Mouse (Mus musculus) liver, embryonic 13.5 days (tissue): Measurements from ENCODE around the gene AI854703. TPM values are rescaled to one million over a fixed set of nuclear protein-coding genes. Genes with fewer than 3 reads are reported as not detected.
A peak's percentile ranks its signal among the peaks of the same experiment; 100 is the strongest.

ENCODE experiments used
- ATAC-seq: fragments of 200-750 bp; cut with Nextera tagmentation; 2 replicates; pipeline ENCODE4 v1.8.0; 2017; ENCODE audit warnings: low read depth, mild to moderate bottlenecking, moderate number of reproducible peaks, moderate library complexity
- DNase-seq: peaks from one replicate; pipeline ENCODE4 v3.0.0; 2022
- H3K27ac ChIP-seq: fragments of 300-500 bp; sonication (generic); 2 replicates; pipeline ENCODE4 v1.5.1; 2015; ENCODE audit warnings: moderate library complexity, mild to moderate bottlenecking, inconsistent platforms
- H3K27me3 ChIP-seq: fragments of 300-500 bp; sonication (generic); 2 replicates; pipeline ENCODE4 v1.6.1; 2015; ENCODE audit warnings: mild to moderate bottlenecking, inconsistent platforms
- H3K36me3 ChIP-seq: fragments of 300-500 bp; sonication (generic); 2 replicates; pipeline ENCODE4 v1.6.1; 2015; ENCODE audit warnings: mild to moderate bottlenecking, inconsistent platforms
- H3K4me1 ChIP-seq: fragments of 300-500 bp; sonication (generic); replicated peaks from 2 replicates; pipeline ENCODE4 v1.6.1; 2015; ENCODE audit warnings: inconsistent platforms
- H3K4me2 ChIP-seq: fragments of 300-500 bp; sonication (generic); 2 replicates; pipeline ENCODE4 v1.6.1; 2015; ENCODE audit warnings: inconsistent platforms, mild to moderate bottlenecking, moderate library complexity
- H3K4me3 ChIP-seq: fragments of 300-500 bp; sonication (generic); replicated peaks from 2 replicates; pipeline ENCODE4 v1.5.1; 2015; ENCODE audit warnings: mild to moderate bottlenecking, inconsistent platforms
- H3K9ac ChIP-seq: fragments of 300-500 bp; sonication (generic); 2 replicates; pipeline ENCODE4 v1.6.1; 2015; ENCODE audit warnings: mild to moderate bottlenecking, inconsistent platforms
- H3K9me3 ChIP-seq: fragments of 300-500 bp; sonication (generic); replicated peaks from 2 replicates; pipeline ENCODE4 v1.6.1; 2016; ENCODE audit warnings: inconsistent platforms
- WGBS: fragments of 180-500 bp; shearing (Covaris S2); methylation state at CpG from one replicate; pipeline ENCODE4 v1.1.7; 2015; ENCODE audit not compliant: insufficient replicate concordance; 5-methylcytosine and 5-hydroxymethylcytosine counted together
- polyA plus RNA-seq: library from polyadenylated mRNA; unstranded; fragments of >200 nt; fragmentation: Nextera tagmentation; extraction: Ambion mirVana; gene quantifications from 2 replicates; pipeline ENCODE4 v1.2.1, GENCODE M21; 2015

The AI854703 gene
- 0.20 and 0.28 TPM in 2 replicates for polyA plus RNA-seq

GRCm38 (mm10) chr6:48626464-48626863 lies at the start of gene AI854703:
TSS of gene AI854703 (plus strand) at chr6:48626764.
- 41% methylated on average over 8 of the region's 8 CpGs for WGBS
- Histone ChIP-seq H3K27ac (no peak within 1 kb of the TSS), H3K36me3 (no peaks in the 10 kb centered on the region), H3K4me3 (peak within 1 kb of the TSS; percentile 49), H3K4me2 (peak within 1 kb of the TSS; percentile 70), H3K4me1 (peaks cover 18% of the 10 kb centered on the region), H3K9me3 (no peaks in the 10 kb centered on the region), H3K9ac (peak within 1 kb of the TSS; percentile 41), H3K27me3 (peaks cover 50% of the 10 kb centered on the region)
- ATAC-seq (no peak), DNase-seq (no peak)

GRCm38 (mm10) chr6:48578736-48579135 lies 47.8 kb upstream of the AI854703 start:
- H3K4me3 ChIP-seq: no peak overlapping the region
- ATAC-seq (no peak), DNase-seq (no peak)
- H3K4me1 ChIP-seq: no peaks in the 10 kb centered on the region
- no peaks in the 10 kb centered on the region for H3K27me3 ChIP-seq
- H3K27ac ChIP-seq: no peak overlapping the region
- WGBS: 35% methylated on average over 5 of the region's 5 CpGs
- no peak overlapping the region for H3K9ac ChIP-seq
- H3K4me2 ChIP-seq: no peak overlapping the region
- H3K36me3 ChIP-seq: no peaks in the 10 kb centered on the region
- H3K9me3 ChIP-seq: no peaks in the 10 kb centered on the region

DNA sequence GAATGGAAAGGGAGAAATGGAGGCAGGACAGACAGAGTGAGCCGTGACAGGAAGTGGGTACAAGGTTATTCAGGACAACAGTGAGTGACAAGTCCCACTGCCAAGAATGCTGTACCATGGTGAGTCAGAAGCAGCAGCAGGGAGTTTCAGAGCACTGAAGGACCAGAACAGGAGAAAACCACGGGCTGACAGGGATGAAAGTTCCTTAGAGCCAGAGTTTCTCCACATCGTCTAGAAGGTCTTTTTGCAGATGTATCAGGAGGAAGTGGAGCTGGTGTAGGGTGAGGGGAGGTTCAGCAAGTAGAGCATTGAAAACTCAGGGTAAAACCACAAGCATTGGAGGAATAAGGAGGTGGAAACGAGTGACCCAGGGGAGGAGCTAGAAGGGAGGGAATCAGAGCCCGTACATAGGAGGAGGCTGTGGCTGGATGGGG lies 47.3 kb upstream of the AI854703 start:
- ATAC-seq (no peak), DNase-seq (no peak)
- Histone ChIP-seq H3K27me3 (no peaks in the 10 kb centered on the region), H3K9ac (no peak overlapping the region), H3K4me1 (no peaks in the 10 kb centered on the region), H3K9me3 (no peaks in the 10 kb centered on the region), H3K4me2 (no peak overlapping the region), H3K27ac (no peak overlapping the region), H3K36me3 (no peaks in the 10 kb centered on the region), H3K4me3 (no peak overlapping the region)
- WGBS: 9% methylated on average over 5 of the region's 5 CpGs

DNA sequence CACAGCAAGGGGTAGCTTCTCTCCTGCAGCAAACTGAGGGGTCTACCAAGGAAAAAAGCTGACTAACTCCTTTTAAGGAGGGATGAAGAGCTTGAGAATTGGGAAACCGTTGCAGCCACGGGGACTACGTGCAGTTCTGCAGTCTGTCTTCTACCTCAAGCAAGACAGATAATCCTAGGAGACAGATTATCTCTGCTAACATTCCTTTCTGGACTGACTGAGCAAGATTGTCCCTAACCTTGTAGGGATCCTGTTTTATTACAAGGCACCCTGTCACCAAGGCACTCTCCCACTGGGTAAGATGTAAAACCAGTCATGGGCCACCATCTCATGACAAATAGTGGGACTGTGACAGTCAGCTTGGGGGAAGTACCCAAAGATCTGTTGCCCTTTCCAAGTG lies 45.3 kb upstream of the AI854703 start:
- H3K36me3 ChIP-seq: no peaks in the 10 kb centered on the region
- H3K9me3 ChIP-seq: 0 out of 2 replicates have a peak, but pooled peaks cover 2% of the 10 kb centered on the region
- H3K4me2 ChIP-seq: no peak overlapping the region
- 34% methylated on average over 3 of the region's 3 CpGs for WGBS
- H3K27me3 ChIP-seq: no peaks in the 10 kb centered on the region
- no peak overlapping the region for H3K9ac ChIP-seq
- ATAC-seq (no peak), DNase-seq (no peak)
- no peaks in the 10 kb centered on the region for H3K4me1 ChIP-seq
- no peak overlapping the region for H3K4me3 ChIP-seq
- H3K27ac ChIP-seq: no peak overlapping the region

GRCm38 (mm10) chr6:48582037-48582436 lies 44.5 kb upstream of the AI854703 start:
- ATAC-seq: no peak
- H3K27me3 ChIP-seq: no peaks in the 10 kb centered on the region
- DNase-seq: no peak
- no peaks in the 10 kb centered on the region for H3K36me3 ChIP-seq
- H3K27ac ChIP-seq: no peak overlapping the region
- no peak overlapping the region for H3K4me2 ChIP-seq
- H3K4me1 ChIP-seq: no peaks in the 10 kb centered on the region
- 0 out of 2 replicates have a peak, but pooled peaks cover 5% of the 10 kb centered on the region for H3K9me3 ChIP-seq
- H3K4me3 ChIP-seq: no peak overlapping the region
- WGBS: 70% methylated on average over 3 of the region's 3 CpGs
- no peak overlapping the region for H3K9ac ChIP-seq

DNA sequence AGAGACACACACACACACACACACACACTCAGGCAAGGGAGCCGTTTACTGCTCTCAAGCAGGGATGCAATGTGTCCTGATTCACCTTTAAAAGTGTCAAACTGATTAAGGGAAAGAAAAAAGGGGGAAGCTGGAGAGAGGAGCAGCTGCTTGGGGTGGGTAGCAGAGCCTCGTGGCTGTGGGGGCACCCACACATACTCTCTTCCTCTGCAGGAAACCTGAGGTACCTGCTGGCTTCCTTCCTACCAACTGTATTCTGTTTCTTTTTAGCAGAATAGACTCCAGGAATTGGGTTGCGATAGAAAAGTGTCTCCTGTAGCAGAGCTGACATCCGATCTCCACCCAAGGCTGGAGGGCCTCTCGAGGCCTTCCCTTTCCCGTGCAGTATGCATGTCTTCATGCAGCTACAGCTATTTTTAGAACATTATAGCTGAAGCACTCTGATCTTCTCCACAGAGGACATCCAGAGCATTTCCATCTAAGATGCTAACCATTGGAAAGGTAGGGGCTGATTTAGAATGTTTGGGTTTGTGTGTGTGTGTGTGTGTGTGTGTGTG lies 37.3 kb upstream of the AI854703 start, which contains the start of gene Gm45021:
Gene Gm45021 (plus strand): TSS at position 417 of the 557 bp plus-strand sequence.
- no peaks in the 10 kb centered on the region for H3K36me3 ChIP-seq
- H3K9ac ChIP-seq: no peak within 1 kb of the TSS
- ATAC-seq (no peak), DNase-seq (no peak)
- H3K27me3 ChIP-seq: no peaks in the 10 kb centered on the region
- H3K4me1 ChIP-seq: peaks cover 23% of the 10 kb centered on the region
- H3K4me2 ChIP-seq: no peak within 1 kb of the TSS
- no peak within 1 kb of the TSS for H3K4me3 ChIP-seq
- no peak within 1 kb of the TSS for H3K27ac ChIP-seq
- 0 out of 2 replicates have a peak, but pooled peaks cover 5% of the 10 kb centered on the region for H3K9me3 ChIP-seq
- 21% methylated on average over 6 of the region's 6 CpGs for WGBS

DNA sequence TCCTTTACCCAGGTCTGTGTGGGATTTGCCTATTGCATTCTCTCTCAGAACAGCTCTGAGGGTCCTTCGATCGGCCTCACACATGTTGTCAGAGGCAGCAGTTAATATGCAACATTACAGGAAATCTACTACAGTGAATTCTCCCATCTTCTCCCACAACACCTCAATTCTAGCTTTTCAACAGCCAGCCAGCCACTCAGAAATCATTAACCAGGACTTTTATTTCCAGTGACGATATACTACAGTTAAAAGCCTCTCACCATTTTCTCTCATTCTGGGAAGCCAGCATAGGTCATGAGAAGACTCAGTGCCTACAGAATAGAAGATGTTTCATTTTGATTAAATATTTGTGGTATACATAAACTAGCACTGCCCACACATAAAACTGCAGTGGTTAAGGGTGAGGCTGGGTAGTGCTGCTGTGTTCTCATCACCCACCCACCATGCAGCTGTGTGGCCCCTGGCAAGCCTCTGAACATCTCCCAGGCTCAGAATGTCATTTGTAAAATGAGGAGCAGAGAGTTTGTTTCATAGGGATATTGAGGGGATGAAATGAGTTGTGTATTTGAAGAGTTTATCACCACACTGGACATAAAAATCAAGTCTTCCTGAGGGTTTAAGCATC lies 35.2 kb upstream of the AI854703 start:
- no peak overlapping the region for H3K4me2 ChIP-seq
- DNase-seq: no peak
- peaks cover 37% of the 10 kb centered on the region for H3K4me1 ChIP-seq
- no peaks in the 10 kb centered on the region for H3K27me3 ChIP-seq
- peaks cover 9% of the 10 kb centered on the region for H3K36me3 ChIP-seq
- H3K4me3 ChIP-seq: no peak overlapping the region
- WGBS: 79% methylated on average over 3 of the region's 3 CpGs
- ATAC-seq: no peak
- 0 out of 2 replicates have a peak, but pooled peaks cover 5% of the 10 kb centered on the region for H3K9me3 ChIP-seq
- H3K27ac ChIP-seq: 0 out of 2 replicates have a peak overlapping the region, but pooled peaks have one; percentile 51
- H3K9ac ChIP-seq: no peak overlapping the region

- Histone ChIP-seq H3K9me3 (0 out of 2 replicates have a peak, but pooled peaks cover 8% of the 10 kb centered on the region), H3K27ac (no peak overlapping the region), H3K9ac (no peak overlapping the region), H3K4me3 (no peak overlapping the region), H3K36me3 (peaks cover 14% of the 10 kb centered on the region), H3K4me1 (peaks cover 37% of the 10 kb centered on the region), H3K4me2 (no peak overlapping the region), H3K27me3 (no peaks in the 10 kb centered on the region)
- DNase-seq (no peak), ATAC-seq (no peak)
- WGBS: 61% methylated on average over 6 of the region's 6 CpGs
Observed at GRCm38 (mm10) chr6:48591871-48592270, 34.7 kb upstream of the AI854703 start.

DNA sequence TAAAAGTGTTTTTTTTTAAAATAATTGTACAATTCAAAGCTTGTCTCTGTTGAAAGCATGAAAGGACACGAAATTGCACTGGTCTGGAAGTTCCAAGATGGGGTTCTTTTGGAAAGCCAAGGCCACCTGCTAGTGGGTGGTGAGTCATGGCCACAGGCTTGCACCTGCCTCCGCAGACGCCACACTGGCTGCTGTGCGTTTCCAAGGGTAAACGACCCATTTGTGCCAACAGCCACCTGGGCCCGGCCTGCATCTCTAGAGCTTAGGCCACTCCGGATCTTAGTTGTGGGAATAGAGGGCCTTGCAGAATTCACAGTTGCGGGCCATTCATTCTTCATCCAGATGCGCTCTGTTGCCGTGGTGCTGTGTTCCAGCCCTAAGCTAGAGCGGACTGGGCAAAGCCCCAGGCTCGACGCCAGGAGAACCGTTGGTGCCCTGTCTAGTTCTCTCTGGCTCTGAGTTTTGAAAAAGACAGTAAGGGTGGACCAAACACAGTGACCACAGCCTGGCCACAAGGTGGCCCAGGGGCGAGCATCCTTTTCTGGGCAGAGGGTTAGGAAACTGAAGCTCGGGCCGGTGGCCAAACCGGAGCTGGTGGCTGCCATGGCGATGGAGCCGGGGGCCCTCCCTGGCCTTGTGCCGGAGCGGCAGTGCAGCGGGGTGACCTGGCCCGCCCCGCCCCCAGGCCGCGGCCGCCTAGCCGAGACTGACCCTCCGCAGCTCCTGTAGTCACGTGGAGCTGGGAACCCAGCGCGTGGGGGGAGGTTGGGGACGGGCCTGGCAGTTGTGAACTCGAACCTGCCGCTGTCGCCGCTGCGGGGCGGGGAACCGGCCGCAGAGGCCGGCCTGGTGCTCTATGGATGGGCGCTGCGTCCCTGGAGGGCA lies 33.2 kb upstream of the AI854703 start, which contains the start of the genes Repin1 and Gm44965:
Gene Repin1 (plus strand): TSS at position 726 of the 885 bp plus-strand sequence.
Gene Gm44965 (plus strand): TSS at position 784 of the 885 bp plus-strand sequence.
- Histone ChIP-seq H3K9ac (peak within 1 kb of the TSS; percentile 76), H3K36me3 (peaks cover 29% of the 10 kb centered on the region), H3K4me2 (peak within 1 kb of the TSS; percentile 79), H3K9me3 (peaks cover 12% of the 10 kb centered on the region; the same call in 1 of the 2 replicates), H3K4me3 (peak within 1 kb of the TSS; percentile 69), H3K4me1 (peaks cover 42% of the 10 kb centered on the region), H3K27me3 (no peaks in the 10 kb centered on the region), H3K27ac (peak within 1 kb of the TSS; percentile 58)
- ATAC-seq (peak; percentile 79), DNase-seq (peak; percentile 65)
- WGBS: 12% methylated on average over 45 of the region's 45 CpGs

- no peaks in the 10 kb centered on the region for H3K27me3 ChIP-seq
- peak overlapping the region; percentile 69 for H3K4me3 ChIP-seq
- WGBS: 1% methylated on average over 27 of the region's 41 CpGs
- peak overlapping the region; percentile 58 for H3K27ac ChIP-seq
- ATAC-seq (peak; percentile 10), DNase-seq (no peak)
- H3K4me1 ChIP-seq: peaks cover 48% of the 10 kb centered on the region
- H3K4me2 ChIP-seq: peak overlapping the region; percentile 79
- peaks cover 37% of the 10 kb centered on the region for H3K36me3 ChIP-seq
- H3K9me3 ChIP-seq: peaks cover 12% of the 10 kb centered on the region; the same call in 1 of the 2 replicates
- peak overlapping the region; percentile 76 for H3K9ac ChIP-seq
Observed at GRCm38 (mm10) chr6:48594043-48594738, 32.4 kb upstream of the AI854703 start.
